Mouse (Mus musculus): Measurements from ENCODE around the gene Ppm1l.

- TF ChIP-seq MAX (IDR thresholded peaks at IDR 0.05; ENCODE audit: low read depth) (no peak), POLR2A (IDR thresholded peaks at IDR 0.05; ENCODE audit: insufficient read length, low read depth) (no peak), MYOG (IDR thresholded peaks at IDR 0.05; ENCODE audit: control insufficient read depth in 1 of 3, insufficient read depth in 1 of 3, insufficient read length in 2 of 3, low read depth in 2 of 3) (no peak), USF1 (IDR thresholded peaks at IDR 0.05; ENCODE audit: low read depth) (no peak), E2F4 (IDR thresholded peaks at IDR 0.05; ENCODE audit: insufficient read depth) (no peak)
Measured at GRCm38 (mm10) chr3:69290294-69290693, 26.4 kb upstream of the Ppm1l start.

Measured in myocyte (in vitro differentiated cells).